Mouse (Mus musculus) retina, postnatal 1 day (tissue): ENCODE measurements at regions not wholly inside any gene's neighbourhood (a gene's known extent, or its start where the extent isn't known, plus 50 kb on each side); places are given as distances from the start of the nearest gene placed in this dataset.
A peak's percentile ranks its signal among the peaks of the same experiment; 100 is the strongest.

ENCODE experiments used
- DNase-seq: peaks from one replicate; pipeline ENCODE4 v3.0.0-alpha.2; 2012

- peak; percentile 19 for DNase-seq
These were observed 177.4 kb downstream of the Gsdmc2 start for GRCm38 (mm10) chr15:63667536-63667935.

- DNase-seq: no peak
These were observed 179.5 kb downstream of the Gsdmc2 start for GRCm38 (mm10) chr15:63665517-63665916.

- no peak for DNase-seq
These were observed 180.1 kb downstream of the Gsdmc2 start for GRCm38 (mm10) chr15:63664877-63665276.

- no peak for DNase-seq
These were observed 182.8 kb downstream of the Gsdmc2 start for GRCm38 (mm10) chr15:63662183-63662582.

- DNase-seq: no peak
These were observed 186.9 kb downstream of the Gsdmc2 start for GRCm38 (mm10) chr15:63658031-63658521.

- peak; percentile 77 for DNase-seq
These were observed 192.6 kb downstream of the Gsdmc2 start for GRCm38 (mm10) chr15:63652216-63652961.

- DNase-seq: no peak
These were observed 193.9 kb downstream of the Gsdmc2 start for GRCm38 (mm10) chr15:63651120-63651519.

- no peak for DNase-seq
These were observed 196.6 kb downstream of the Gsdmc2 start for GRCm38 (mm10) chr15:63648142-63648989.

GRCm38 (mm10) chr15:63624814-63625213 is 220.2 kb downstream of the Gsdmc2 start:
- DNase-seq: no peak

GRCm38 (mm10) chr15:63624249-63624648 is 220.7 kb downstream of the Gsdmc2 start:
- DNase-seq: peak; percentile 8

GRCm38 (mm10) chr15:63616506-63617208 is 228.3 kb downstream of the Gsdmc2 start:
- DNase-seq: peak; percentile 5

GRCm38 (mm10) chr15:63614191-63614590 is 230.8 kb downstream of the Gsdmc2 start:
- no peak for DNase-seq

GRCm38 (mm10) chr15:63613120-63613519 is 231.9 kb downstream of the Gsdmc2 start:
- DNase-seq: no peak

GRCm38 (mm10) chr15:63611161-63611560 is 233.8 kb downstream of the Gsdmc2 start:
- DNase-seq: no peak

GRCm38 (mm10) chr15:63603100-63603714 is 241.8 kb downstream of the Gsdmc2 start:
- no peak for DNase-seq

- DNase-seq: peak; percentile 68
These were observed 243.4 kb downstream of the Gsdmc2 start for GRCm38 (mm10) chr15:63601543-63601942.

- no peak for DNase-seq
These were observed 252.1 kb downstream of the Gsdmc2 start for GRCm38 (mm10) chr15:63592758-63593463.

- DNase-seq: no peak
These were observed 285.7 kb downstream of the Gsdmc2 start for GRCm38 (mm10) chr15:63559293-63559692.

GRCm38 (mm10) chr15:63558691-63559090 is 286.3 kb downstream of the Gsdmc2 start:
- DNase-seq: no peak

- no peak for DNase-seq
These were observed 287.2 kb downstream of the Gsdmc2 start for GRCm38 (mm10) chr15:63557816-63558215.

GRCm38 (mm10) chr15:63553597-63553996 is 291.4 kb downstream of the Gsdmc2 start:
- DNase-seq: no peak
